In the genomic region with DNA sequence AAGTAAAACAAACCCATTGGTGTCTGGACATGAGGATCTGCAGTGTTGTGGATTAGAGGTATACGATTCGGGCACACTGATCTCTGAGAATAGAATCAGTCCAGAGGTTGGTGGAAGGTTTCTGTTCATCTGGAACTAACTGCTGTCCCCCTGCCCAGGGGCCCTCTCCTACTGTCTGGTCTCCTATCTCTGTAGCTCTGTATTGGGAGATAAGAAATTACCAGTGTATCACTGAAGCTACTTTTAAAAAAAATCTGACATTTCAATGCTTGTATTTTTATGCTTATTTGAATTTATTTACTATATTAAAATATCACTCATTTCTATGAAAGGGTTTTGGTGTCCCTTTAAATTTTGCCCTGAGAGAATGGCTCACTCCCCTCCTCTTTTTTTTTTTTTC, we compare ENCODE assay signal across 17 mouse cellular contexts.
"Had no signal": no experiment of that assay in that cellular context is flagged by ENCODE, and none has a peak within 500 bp of the region (broad histone marks: within the 10 kb centered on the region; RNA-seq: fewer than 3 reads in every experiment).

No protein-coding gene starts in this region.

- H3K9me3 ChIP-seq: neural tube, embryonic 12.5 days; neural tube, embryonic 13.5 days; neural tube, embryonic 15.5 days; stomach, embryonic 15.5 days had no signal

- H3K9ac ChIP-seq: neural tube, embryonic 12.5 days; neural tube, embryonic 13.5 days; neural tube, embryonic 15.5 days; stomach, embryonic 15.5 days had no signal

- H3K4me2 ChIP-seq: neural tube, embryonic 12.5 days; neural tube, embryonic 13.5 days; neural tube, embryonic 15.5 days; stomach, embryonic 15.5 days had no signal

- DNase-seq: retina, postnatal 1 day; right cerebral cortex, adult 18-20 months; right cerebral cortex, postnatal 14 days; right cerebral cortex, postnatal 25 days; right cerebral cortex, postnatal 4 days; spleen, adult 18-20 months; thymus, adult 18-20 months; thymus, adult 2 months; thymus, postnatal 14 days; thymus, postnatal 25 days; thymus, postnatal 36 days; thymus, postnatal 4 days had no signal

- H3K4me3 ChIP-seq: neural tube, embryonic 12.5 days; neural tube, embryonic 13.5 days; neural tube, embryonic 15.5 days; stomach, embryonic 15.5 days had no signal

- H3K36me3 ChIP-seq: neural tube, embryonic 12.5 days; neural tube, embryonic 13.5 days; neural tube, embryonic 15.5 days; stomach, embryonic 15.5 days had no signal

- H3K4me1 ChIP-seq: neural tube, embryonic 12.5 days; neural tube, embryonic 13.5 days; neural tube, embryonic 15.5 days had no signal

- H3K27me3 ChIP-seq: neural tube, embryonic 12.5 days; neural tube, embryonic 13.5 days; neural tube, embryonic 15.5 days; stomach, embryonic 15.5 days had no signal

- H3K27ac ChIP-seq: neural tube, embryonic 12.5 days; neural tube, embryonic 13.5 days; neural tube, embryonic 15.5 days; stomach, embryonic 15.5 days; stomach, postnatal 0 days had no signal
